Mouse (Mus musculus): ENCODE data around the gene Rpl3l.

GRCm38 (mm10) chr17:24698715-24699114, 28.9 kb upstream of the Rpl3l start:
- TF ChIP-seq POLR2A (IDR thresholded peaks at IDR 0.05; ENCODE audit: extremely low read depth, insufficient read depth, low read length) (no peak), CTCF (IDR thresholded peaks at IDR 0.05; ENCODE audit: low read depth, low read length) (no peak)
